Mouse (Mus musculus) olfactory bulb, adult 2 months (tissue): Measurements from ENCODE around the gene Mcoln2.

ENCODE experiments used
- CTCF ChIP-seq: fragments of 200-500 bp; IDR thresholded peaks from 2 replicates; pipeline ENCODE4 v1.5.1; 2012; ENCODE audit warnings: low read depth, mild to moderate bottlenecking, low read length, moderate library complexity; ENCODE audit not compliant: insufficient read depth
- POLR2A ChIP-seq: fragments of 200-500 bp; IDR thresholded peaks from 2 replicates; pipeline ENCODE4 v1.6.1; 2012; ENCODE audit warnings: mild to moderate bottlenecking, low read depth, low read length, moderate library complexity; ENCODE audit not compliant: insufficient read depth

- no peak for TF ChIP-seq POLR2A
- TF ChIP-seq CTCF: no peak
These were observed 45.5 kb downstream of the Mcoln2 start for GRCm38 (mm10) chr3:146195153-146195552.
